16 mouse cellular contexts compared by ENCODE assay signal in the genomic region with DNA sequence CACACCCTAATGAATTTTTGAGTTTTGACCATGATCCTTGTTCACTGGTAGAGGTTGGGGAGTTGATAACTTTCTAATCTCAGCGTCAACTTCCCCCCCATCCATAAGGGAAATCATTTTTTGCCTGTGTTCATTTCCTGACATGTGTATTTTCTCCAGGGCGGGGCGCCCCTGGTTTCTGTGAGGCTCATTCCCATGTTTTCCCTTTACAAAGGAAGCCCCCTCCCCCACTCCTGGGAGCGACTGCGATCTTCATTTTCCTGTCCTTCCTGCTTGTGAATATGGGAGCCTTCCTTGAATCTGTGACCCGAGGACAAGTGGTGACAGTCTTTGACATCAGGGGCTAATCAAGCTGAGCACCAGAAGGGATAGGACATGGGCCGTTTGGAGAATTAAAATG. TPM values are rescaled to one million over a fixed set of nuclear protein-coding genes. Genes with fewer than 3 reads are reported as not detected.
"Had no signal": no experiment of that assay in that cellular context is flagged by ENCODE, and none has a peak within 500 bp of the region (broad histone marks: within the 10 kb centered on the region; RNA-seq: fewer than 3 reads in every experiment).

No protein-coding gene starts in this region.

- ATAC-seq: intestine, postnatal 0 days; midbrain, embryonic 15.5 days had no signal

- H3K27ac ChIP-seq: kidney, postnatal 0 days; layer of hippocampus, adult 2 months; limb, embryonic 12.5 days; limb, embryonic 15.5 days; liver, embryonic 14.5 days; macrophage had no signal

- H3K27me3 ChIP-seq: limb, embryonic 12.5 days; limb, embryonic 15.5 days; midbrain, embryonic 12.5 days; midbrain, embryonic 15.5 days had no signal

- H3K4me1 ChIP-seq: limb, embryonic 12.5 days; limb, embryonic 15.5 days had no signal

- H3K4me3 ChIP-seq: layer of hippocampus, adult 2 months; limb, embryonic 12.5 days; limb, embryonic 15.5 days; midbrain, embryonic 12.5 days; midbrain, embryonic 15.5 days had no signal

- H3K9ac ChIP-seq: limb, embryonic 12.5 days; limb, embryonic 15.5 days; liver, embryonic 14.5 days; midbrain, embryonic 12.5 days; midbrain, embryonic 15.5 days had no signal

- H3K36me3 ChIP-seq: limb, embryonic 12.5 days; limb, embryonic 15.5 days; midbrain, embryonic 15.5 days had no signal

- DNase-seq: kidney, adult 2 months; layer of hippocampus, adult 9-11 months; left cerebral cortex, postnatal 4 days; lung, adult 18-20 months; thymus, adult 18-20 months; thymus, postnatal 36 days had no signal

- H3K9me3 ChIP-seq: limb, embryonic 12.5 days; limb, embryonic 15.5 days; midbrain, embryonic 15.5 days had no signal

- H3K4me2 ChIP-seq: limb, embryonic 12.5 days; limb, embryonic 15.5 days; liver, embryonic 11.5 days; midbrain, embryonic 12.5 days; midbrain, embryonic 15.5 days had no signal

RNA-seq across cellular contexts. Expression of a gene that starts 15.1 kb away (rescaled TPM):
- polyA plus RNA-seq: macrophage had no signal
